Mouse (Mus musculus) 416B (cell line): ENCODE data around the gene Secisbp2l.
A peak's percentile ranks its signal among the peaks of the same experiment; 100 is the strongest.

Experiments used
- DNase-seq: peaks from one replicate; pipeline ENCODE4 v3.0.0; 2011; ENCODE audit warnings: low read depth

Gene Secisbp2l

GRCm38 (mm10) chr2:125783868-125784267, 1.2 kb upstream of the Secisbp2l start:
- DNase-seq = no peak

- DNase-seq = peak; percentile 36
These were observed 522 bp downstream of the Secisbp2l start for GRCm38 (mm10) chr2:125781978-125782718.

- DNase-seq = no peak
These were observed 1.7 kb downstream of the Secisbp2l start for GRCm38 (mm10) chr2:125781006-125781405.

GRCm38 (mm10) chr2:125778380-125778779, 4.3 kb downstream of the Secisbp2l start:
- DNase-seq = no peak

- DNase-seq = peak; percentile 8
These were observed 5.7 kb downstream of the Secisbp2l start for GRCm38 (mm10) chr2:125777018-125777417.

- no peak for DNase-seq
These were observed 7.0 kb downstream of the Secisbp2l start for GRCm38 (mm10) chr2:125775661-125776060.

GRCm38 (mm10) chr2:125774846-125775245, 7.8 kb downstream of the Secisbp2l start:
- DNase-seq = peak; percentile 28

- peak; percentile 50 for DNase-seq
These were observed 17.6 kb downstream of the Secisbp2l start for GRCm38 (mm10) chr2:125765029-125765428.

GRCm38 (mm10) chr2:125764531-125764930, 18.1 kb downstream of the Secisbp2l start:
- DNase-seq = no peak

GRCm38 (mm10) chr2:125749330-125749729, 33.3 kb downstream of the Secisbp2l start:
- no peak for DNase-seq

GRCm38 (mm10) chr2:125739338-125739737, 43.3 kb downstream of the Secisbp2l start:
- DNase-seq = no peak

- no peak for DNase-seq
These were observed 44.0 kb downstream of the Secisbp2l start for GRCm38 (mm10) chr2:125738718-125739117.

GRCm38 (mm10) chr2:125736025-125736343, 46.7 kb downstream of the Secisbp2l start:
- no peak for DNase-seq

GRCm38 (mm10) chr2:125735333-125736024, 47.2 kb downstream of the Secisbp2l start:
- no peak for DNase-seq

- no peak for DNase-seq
These were observed 47.9 kb downstream of the Secisbp2l start for GRCm38 (mm10) chr2:125734741-125735140.

- DNase-seq = peak; percentile 82
These were observed 50.7 kb downstream of the Secisbp2l start for GRCm38 (mm10) chr2:125731763-125732560.

- DNase-seq = no peak
These were observed 58.0 kb downstream of the Secisbp2l start for GRCm38 (mm10) chr2:125724546-125725114.

GRCm38 (mm10) chr2:125724086-125724430, 58.6 kb downstream of the Secisbp2l start, which contains the start of gene Shc4:
Gene Shc4 (minus strand): TSS chr2:125724148.
- DNase-seq = peak; percentile 68

- peak; percentile 59 for DNase-seq
These were observed 59.1 kb downstream of the Secisbp2l start for GRCm38 (mm10) chr2:125723408-125724085.

- no peak for DNase-seq
These were observed 59.6 kb downstream of the Secisbp2l start for GRCm38 (mm10) chr2:125723086-125723407.

- no peak for DNase-seq
These were observed 66.1 kb downstream of the Secisbp2l start for GRCm38 (mm10) chr2:125716599-125716998.

GRCm38 (mm10) chr2:125706510-125706921, 76.2 kb downstream of the Secisbp2l start:
- DNase-seq = no peak
